Mouse (Mus musculus): ENCODE measurements at regions not wholly inside any gene's neighbourhood (a gene's known extent, or its start where the extent isn't known, plus 50 kb on each side); places are given as distances from the start of the nearest gene placed in this dataset.

GRCm38 (mm10) chr19:15669541-15669940, 277.6 kb downstream of the Psat1 start:
- no peak overlapping the region for H3K27ac ChIP-seq (ENCODE audit: low read depth, low read length)
- no peaks in the 10 kb centered on the region for H3K4me1 ChIP-seq (replicated peaks; ENCODE audit: control insufficient read depth, insufficient read depth, low read length)
- H3K27me3 ChIP-seq (replicated peaks; ENCODE audit: control insufficient read depth, insufficient read depth, low read length) = no peaks in the 10 kb centered on the region
- H3K36me3 ChIP-seq (ENCODE audit: control insufficient read depth, insufficient read depth, low read length) = no peaks in the 10 kb centered on the region
- ATAC-seq (replicated peaks; ENCODE audit: low FRiP score) = no peak
- H3K4me2 ChIP-seq = no peak overlapping the region
- no peak for DNase-seq (ENCODE audit: low spot score)
- no peak overlapping the region for H3K4me3 ChIP-seq (ENCODE audit: low read depth, low read length)
- no peaks in the 10 kb centered on the region for H3K9me3 ChIP-seq (ENCODE audit: control insufficient read depth, low read length)
- H3K9ac ChIP-seq (ENCODE audit: low read depth, low read length) = no peak overlapping the region
- 80% methylated on average over 7 of the region's 7 CpGs for WGBS

- H3K4me2 ChIP-seq = no peak overlapping the region
- H3K4me1 ChIP-seq (replicated peaks; ENCODE audit: control insufficient read depth, insufficient read depth, low read length) = no peaks in the 10 kb centered on the region
- no peak overlapping the region for H3K27ac ChIP-seq (ENCODE audit: low read depth, low read length)
- no peak overlapping the region for H3K4me3 ChIP-seq (ENCODE audit: low read depth, low read length)
- H3K27me3 ChIP-seq (replicated peaks; ENCODE audit: control insufficient read depth, insufficient read depth, low read length) = no peaks in the 10 kb centered on the region
- ATAC-seq (replicated peaks; ENCODE audit: low FRiP score) (no peak), DNase-seq (ENCODE audit: low spot score) (no peak)
- no peak overlapping the region for H3K9ac ChIP-seq (ENCODE audit: low read depth, low read length)
- no peaks in the 10 kb centered on the region for H3K9me3 ChIP-seq (ENCODE audit: control insufficient read depth, low read length)
- no peaks in the 10 kb centered on the region for H3K36me3 ChIP-seq (ENCODE audit: control insufficient read depth, insufficient read depth, low read length)
Measured at GRCm38 (mm10) chr19:15668624-15669016, 278.5 kb downstream of the Psat1 start.

GRCm38 (mm10) chr19:15667889-15668623, 279.1 kb downstream of the Psat1 start:
- no peak overlapping the region for H3K4me3 ChIP-seq (ENCODE audit: low read depth, low read length)
- ATAC-seq (replicated peaks; ENCODE audit: low FRiP score) (no peak), DNase-seq (ENCODE audit: low spot score) (no peak)
- no peaks in the 10 kb centered on the region for H3K27me3 ChIP-seq (replicated peaks; ENCODE audit: control insufficient read depth, insufficient read depth, low read length)
- no peaks in the 10 kb centered on the region for H3K4me1 ChIP-seq (replicated peaks; ENCODE audit: control insufficient read depth, insufficient read depth, low read length)
- H3K4me2 ChIP-seq = no peak overlapping the region
- H3K27ac ChIP-seq (ENCODE audit: low read depth, low read length) = no peak overlapping the region
- no peaks in the 10 kb centered on the region for H3K9me3 ChIP-seq (ENCODE audit: control insufficient read depth, low read length)
- no peaks in the 10 kb centered on the region for H3K36me3 ChIP-seq (ENCODE audit: control insufficient read depth, insufficient read depth, low read length)
- 58% methylated on average over 13 of the region's 13 CpGs for WGBS
- no peak overlapping the region for H3K9ac ChIP-seq (ENCODE audit: low read depth, low read length)

GRCm38 (mm10) chr19:15663659-15664255, 283.4 kb downstream of the Psat1 start:
- Histone ChIP-seq H3K27me3 (replicated peaks; ENCODE audit: control insufficient read depth, insufficient read depth, low read length) (no peaks in the 10 kb centered on the region), H3K9ac (ENCODE audit: low read depth, low read length) (no peak overlapping the region), H3K4me1 (replicated peaks; ENCODE audit: control insufficient read depth, insufficient read depth, low read length) (no peaks in the 10 kb centered on the region), H3K27ac (ENCODE audit: low read depth, low read length) (no peak overlapping the region), H3K4me2 (no peak overlapping the region), H3K9me3 (ENCODE audit: control insufficient read depth, low read length) (no peaks in the 10 kb centered on the region), H3K36me3 (ENCODE audit: control insufficient read depth, insufficient read depth, low read length) (no peaks in the 10 kb centered on the region), H3K4me3 (ENCODE audit: low read depth, low read length) (no peak overlapping the region)
- DNase-seq (ENCODE audit: low spot score) = no peak
- ATAC-seq (replicated peaks; ENCODE audit: low FRiP score) = no peak
- WGBS = 57% methylated on average over 3 of the region's 3 CpGs

GRCm38 (mm10) chr19:15658611-15659010, 288.5 kb downstream of the Psat1 start:
- no peak for DNase-seq (ENCODE audit: low spot score)
- Histone ChIP-seq H3K36me3 (ENCODE audit: control insufficient read depth, insufficient read depth, low read length) (no peaks in the 10 kb centered on the region), H3K9ac (ENCODE audit: low read depth, low read length) (no peak overlapping the region), H3K4me1 (replicated peaks; ENCODE audit: control insufficient read depth, insufficient read depth, low read length) (no peaks in the 10 kb centered on the region), H3K9me3 (ENCODE audit: control insufficient read depth, low read length) (no peaks in the 10 kb centered on the region), H3K27me3 (replicated peaks; ENCODE audit: control insufficient read depth, insufficient read depth, low read length) (no peaks in the 10 kb centered on the region), H3K27ac (ENCODE audit: low read depth, low read length) (no peak overlapping the region), H3K4me3 (ENCODE audit: low read depth, low read length) (no peak overlapping the region), H3K4me2 (no peak overlapping the region)
- 70% methylated on average over 1 of the region's 1 CpGs for WGBS
- no peak for ATAC-seq (replicated peaks; ENCODE audit: low FRiP score)

GRCm38 (mm10) chr19:15657846-15658245, 289.3 kb downstream of the Psat1 start:
- Histone ChIP-seq H3K27ac (ENCODE audit: low read depth, low read length) (no peak overlapping the region), H3K36me3 (ENCODE audit: control insufficient read depth, insufficient read depth, low read length) (no peaks in the 10 kb centered on the region), H3K9me3 (ENCODE audit: control insufficient read depth, low read length) (no peaks in the 10 kb centered on the region), H3K4me2 (no peak overlapping the region), H3K9ac (ENCODE audit: low read depth, low read length) (no peak overlapping the region), H3K4me3 (ENCODE audit: low read depth, low read length) (no peak overlapping the region), H3K27me3 (replicated peaks; ENCODE audit: control insufficient read depth, insufficient read depth, low read length) (no peaks in the 10 kb centered on the region), H3K4me1 (replicated peaks; ENCODE audit: control insufficient read depth, insufficient read depth, low read length) (no peaks in the 10 kb centered on the region)
- DNase-seq (ENCODE audit: low spot score) (no peak), ATAC-seq (replicated peaks; ENCODE audit: low FRiP score) (no peak)
- WGBS = 60% methylated on average over 1 of the region's 1 CpGs

GRCm38 (mm10) chr19:15649368-15649767, 297.8 kb downstream of the Psat1 start:
- Histone ChIP-seq H3K27ac (ENCODE audit: low read depth, low read length) (no peak overlapping the region), H3K4me1 (replicated peaks; ENCODE audit: control insufficient read depth, insufficient read depth, low read length) (no peaks in the 10 kb centered on the region), H3K27me3 (replicated peaks; ENCODE audit: control insufficient read depth, insufficient read depth, low read length) (no peaks in the 10 kb centered on the region), H3K9ac (ENCODE audit: low read depth, low read length) (no peak overlapping the region), H3K9me3 (ENCODE audit: control insufficient read depth, low read length) (no peaks in the 10 kb centered on the region), H3K4me3 (ENCODE audit: low read depth, low read length) (no peak overlapping the region), H3K4me2 (no peak overlapping the region), H3K36me3 (ENCODE audit: control insufficient read depth, insufficient read depth, low read length) (no peaks in the 10 kb centered on the region)
- no peak for ATAC-seq (replicated peaks; ENCODE audit: low FRiP score)
- no peak for DNase-seq (ENCODE audit: low spot score)
- 15% methylated on average over 4 of the region's 4 CpGs for WGBS

GRCm38 (mm10) chr19:15647313-15647712, 299.8 kb downstream of the Psat1 start:
- DNase-seq (ENCODE audit: low spot score) (no peak), ATAC-seq (replicated peaks; ENCODE audit: low FRiP score) (no peak)
- Histone ChIP-seq H3K4me1 (replicated peaks; ENCODE audit: control insufficient read depth, insufficient read depth, low read length) (no peaks in the 10 kb centered on the region), H3K4me2 (no peak overlapping the region), H3K9ac (ENCODE audit: low read depth, low read length) (no peak overlapping the region), H3K27ac (ENCODE audit: low read depth, low read length) (no peak overlapping the region), H3K27me3 (replicated peaks; ENCODE audit: control insufficient read depth, insufficient read depth, low read length) (no peaks in the 10 kb centered on the region), H3K9me3 (ENCODE audit: control insufficient read depth, low read length) (no peaks in the 10 kb centered on the region), H3K4me3 (ENCODE audit: low read depth, low read length) (no peak overlapping the region), H3K36me3 (ENCODE audit: control insufficient read depth, insufficient read depth, low read length) (no peaks in the 10 kb centered on the region)
- 73% methylated on average over 5 of the region's 5 CpGs for WGBS

- Histone ChIP-seq H3K36me3 (ENCODE audit: control insufficient read depth, insufficient read depth, low read length) (no peaks in the 10 kb centered on the region), H3K4me3 (ENCODE audit: low read depth, low read length) (no peak overlapping the region), H3K9ac (ENCODE audit: low read depth, low read length) (no peak overlapping the region), H3K27ac (ENCODE audit: low read depth, low read length) (no peak overlapping the region), H3K4me1 (replicated peaks; ENCODE audit: control insufficient read depth, insufficient read depth, low read length) (no peaks in the 10 kb centered on the region), H3K9me3 (ENCODE audit: control insufficient read depth, low read length) (no peaks in the 10 kb centered on the region), H3K27me3 (replicated peaks; ENCODE audit: control insufficient read depth, insufficient read depth, low read length) (no peaks in the 10 kb centered on the region), H3K4me2 (no peak overlapping the region)
- 62% methylated on average over 4 of the region's 4 CpGs for WGBS
- no peak for DNase-seq (ENCODE audit: low spot score)
- ATAC-seq (replicated peaks; ENCODE audit: low FRiP score) = no peak
Measured at GRCm38 (mm10) chr19:15644786-15645185, 302.4 kb downstream of the Psat1 start.

Measured in liver, embryonic 11.5 days (tissue).